Mouse (Mus musculus) activated CD4-positive, CD25-positive, alpha-beta regulatory T cell, adult 4 months (primary cell): ENCODE results near the gene Trim67. TPM values are rescaled to one million over a fixed set of nuclear protein-coding genes. Genes with fewer than 3 reads are reported as not detected.
A peak's percentile ranks its signal among the peaks of the same experiment; 100 is the strongest.

Experiments used
- ATAC-seq: one replicate; pipeline ENCODE4 v1.8.0; 2017
- polyA plus RNA-seq, 2 experiments: library from polyadenylated mRNA; unstranded; fragments of 100-300 nt; shearing (Covaris generic); gene quantifications; one replicate each; pipeline ENCODE4 v1.2.1; 2017

Gene Trim67
- not detected for polyA plus RNA-seq

GRCm38 (mm10) chr8:124792708-124793107, at the start of gene Trim67:
Trim67 (plus strand) TSS chr8:124793092.
- no peak for ATAC-seq

- no peak for ATAC-seq
These were observed 46.2 kb upstream of the Trim67 start for GRCm38 (mm10) chr8:124746661-124747060.

- ATAC-seq: peak; percentile 14
These were observed 41.7 kb upstream of the Trim67 start for GRCm38 (mm10) chr8:124751191-124751590.

- peak; percentile 72 for ATAC-seq
These were observed 41.2 kb upstream of the Trim67 start, which contains the start of gene Fam89a for GRCm38 (mm10) chr8:124751709-124752173. Fam89a (minus strand) TSS chr8:124751832.

- ATAC-seq: no peak
These were observed 40.5 kb upstream of the Trim67 start for GRCm38 (mm10) chr8:124752325-124752862.

GRCm38 (mm10) chr8:124754101-124754791, 38.6 kb upstream of the Trim67 start:
- no peak for ATAC-seq

GRCm38 (mm10) chr8:124754792-124755190, 38.1 kb upstream of the Trim67 start:
- ATAC-seq: no peak

- ATAC-seq: no peak
These were observed 37.4 kb upstream of the Trim67 start for GRCm38 (mm10) chr8:124755481-124755880.

- ATAC-seq: no peak
These were observed 36.7 kb upstream of the Trim67 start for GRCm38 (mm10) chr8:124756153-124756552.

GRCm38 (mm10) chr8:124756601-124757000, 36.3 kb upstream of the Trim67 start:
- ATAC-seq: peak; percentile 77

GRCm38 (mm10) chr8:124758544-124758943, 34.3 kb upstream of the Trim67 start:
- ATAC-seq: peak; percentile 37

GRCm38 (mm10) chr8:124763061-124763460, 29.8 kb upstream of the Trim67 start:
- ATAC-seq: no peak

GRCm38 (mm10) chr8:124772389-124772788, 20.5 kb upstream of the Trim67 start:
- no peak for ATAC-seq

GRCm38 (mm10) chr8:124775695-124776094, 17.2 kb upstream of the Trim67 start:
- peak; percentile 36 for ATAC-seq

GRCm38 (mm10) chr8:124780236-124780635, 12.7 kb upstream of the Trim67 start:
- no peak for ATAC-seq

- no peak for ATAC-seq
These were observed 10.5 kb upstream of the Trim67 start for GRCm38 (mm10) chr8:124782431-124782830.

- no peak for ATAC-seq
These were observed 9.7 kb upstream of the Trim67 start for GRCm38 (mm10) chr8:124783228-124783627.

- ATAC-seq: no peak
These were observed 8.3 kb upstream of the Trim67 start for GRCm38 (mm10) chr8:124784613-124785012.

GRCm38 (mm10) chr8:124790676-124791075, 2.2 kb upstream of the Trim67 start:
- no peak for ATAC-seq

- ATAC-seq: no peak
These were observed 1.1 kb upstream of the Trim67 start for GRCm38 (mm10) chr8:124791751-124792150.

- no peak for ATAC-seq
These were observed 706 bp upstream of the Trim67 start for GRCm38 (mm10) chr8:124792186-124792585.

- ATAC-seq: peak; percentile 57
These were observed 320 bp downstream of the Trim67 start for GRCm38 (mm10) chr8:124793172-124793651.

- ATAC-seq: no peak
These were observed 981 bp downstream of the Trim67 start for GRCm38 (mm10) chr8:124793661-124794485.
